Mouse (Mus musculus) limb, embryonic 11.5 days (tissue): ENCODE measurements around the gene Il20ra. TPM values are rescaled to one million over a fixed set of nuclear protein-coding genes. Genes with fewer than 3 reads are reported as not detected.
A peak's percentile ranks its signal among the peaks of the same experiment; 100 is the strongest.
"Not testable (repeated sequence)": the region's sequence is repeated elsewhere in the genome, so short reads cannot be mapped to it uniquely, and the experiment has no call there.

Experiments used
- ATAC-seq: fragments of 200-750 bp; cut with Nextera tagmentation; 2 replicates; pipeline ENCODE4 v1.8.0; 2017; ENCODE audit warnings: low read depth; ENCODE audit not compliant: insufficient number of reproducible peaks, low FRiP score, low TSS enrichment
- DNase-seq: peaks from one replicate; pipeline ENCODE4 v3.0.0-alpha.2; 2015; ENCODE audit warnings: low spot score
- H3K27ac ChIP-seq: fragments of 300-500 bp; sonication (generic); replicated peaks from 2 replicates; pipeline ENCODE4 v1.5.1; 2014; ENCODE audit warnings: low read depth, mild to moderate bottlenecking, low read length
- H3K27me3 ChIP-seq: fragments of 300-500 bp; sonication (generic); 2 replicates; pipeline ENCODE4 v1.6.1; 2014; ENCODE audit warnings: mild to moderate bottlenecking, low read length, mixed read lengths; ENCODE audit not compliant: control insufficient read depth, insufficient read depth
- H3K36me3 ChIP-seq: fragments of 300-500 bp; sonication (generic); 2 replicates; pipeline ENCODE4 v1.6.1; 2014; ENCODE audit warnings: mild to moderate bottlenecking, low read length, moderate library complexity, mixed read lengths; ENCODE audit not compliant: control insufficient read depth, insufficient read depth
- H3K4me1 ChIP-seq: fragments of 300-500 bp; sonication (generic); 2 replicates; pipeline ENCODE4 v1.6.1; 2014; ENCODE audit warnings: low read length, mixed read lengths; ENCODE audit not compliant: control insufficient read depth, insufficient read depth
- H3K4me2 ChIP-seq: fragments of 300-500 bp; sonication (generic); 2 replicates; pipeline ENCODE4 v1.6.1; 2014; ENCODE audit warnings: low read depth, mild to moderate bottlenecking, moderate library complexity; ENCODE audit not compliant: severe bottlenecking
- H3K4me3 ChIP-seq: fragments of 300-500 bp; sonication (generic); 2 replicates; pipeline ENCODE4 v1.5.1; 2014; ENCODE audit warnings: low read depth, low read length
- H3K9ac ChIP-seq: fragments of 300-500 bp; sonication (generic); 2 replicates; pipeline ENCODE4 v1.6.1; 2014; ENCODE audit warnings: mild to moderate bottlenecking, low read length
- H3K9me3 ChIP-seq: fragments of 300-500 bp; sonication (generic); 2 replicates; pipeline ENCODE4 v1.6.1; 2016; ENCODE audit warnings: low read length; ENCODE audit not compliant: control insufficient read depth
- WGBS: fragments of 180-500 bp; shearing (Covaris S2); extraction: QIAGEN DNeasy Blood & Tissue Kit; methylation state at CpG from one replicate; pipeline ENCODE4 v1.1.7; 2014; 5-methylcytosine and 5-hydroxymethylcytosine counted together
- polyA plus RNA-seq: library from polyadenylated mRNA; unstranded; fragments of >200 nt; fragmentation: Nextera tagmentation; extraction: Ambion mirVana; gene quantifications from 2 replicates; pipeline ENCODE4 v1.2.1, GENCODE M21; 2014

Il20ra gene
- polyA plus RNA-seq, 1 experiment from 2014 or later: 0.09 TPM

DNA sequence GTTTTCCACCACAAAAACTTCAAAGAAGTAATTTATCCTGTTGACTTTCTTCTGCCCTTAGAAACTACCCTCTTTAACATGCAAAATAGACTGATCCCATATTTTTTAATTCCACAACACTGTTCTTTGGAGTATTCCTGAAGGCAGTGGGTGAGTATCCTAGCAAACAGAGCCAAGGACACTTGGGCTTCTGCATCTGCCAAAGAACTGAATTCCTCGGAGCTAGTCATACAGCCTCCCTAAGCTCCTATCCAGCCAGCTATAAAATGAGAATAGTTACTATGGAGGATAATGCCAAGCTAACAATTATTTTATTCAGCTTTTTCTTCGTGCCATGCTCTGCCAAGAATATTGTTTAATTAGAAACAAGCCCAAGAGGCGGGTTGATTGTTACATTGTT lies 9.9 kb downstream of the Il20ra start:
- no peak for ATAC-seq

DNA sequence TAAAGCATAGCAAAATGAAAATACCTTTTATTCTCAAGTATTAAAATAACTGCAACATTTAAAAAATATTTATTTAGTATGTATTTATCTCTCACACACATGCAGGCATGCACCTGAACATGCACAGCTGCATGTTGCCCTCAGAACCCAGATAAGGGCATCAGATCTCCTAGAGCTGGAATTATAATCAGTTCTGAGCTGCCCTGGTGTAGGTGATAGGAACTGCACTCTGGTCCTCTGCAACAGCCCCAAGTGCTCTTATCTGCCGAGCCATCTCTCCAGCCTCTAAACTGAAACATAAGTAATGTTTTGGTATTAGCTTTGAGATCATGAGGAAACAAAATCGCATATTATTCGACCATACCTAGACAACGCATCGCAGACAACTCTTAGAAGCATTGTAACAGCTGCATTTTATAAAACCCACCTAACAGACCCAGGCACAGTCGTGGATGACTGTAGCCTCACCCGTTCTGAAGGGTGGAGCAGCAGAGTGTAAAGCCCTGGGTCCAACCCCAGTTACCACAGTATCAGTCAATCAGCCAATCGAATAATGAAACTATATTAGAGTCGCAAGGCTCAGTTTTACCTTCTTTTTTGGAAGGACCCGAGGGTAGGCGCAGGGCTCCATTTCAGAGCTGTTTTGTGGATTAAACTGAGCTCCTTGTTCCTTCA lies 11.9 kb downstream of the Il20ra start:
- H3K27me3 ChIP-seq: no peaks in the 10 kb centered on the region
- no peak overlapping the region for H3K9ac ChIP-seq
- H3K9me3 ChIP-seq: no peaks in the 10 kb centered on the region
- WGBS: 94% methylated on average over 11 of the region's 11 CpGs
- H3K36me3 ChIP-seq: no peaks in the 10 kb centered on the region
- ATAC-seq (no peak), DNase-seq (no peak)
- no peaks in the 10 kb centered on the region for H3K4me1 ChIP-seq
- H3K27ac ChIP-seq: no peak overlapping the region
- no peak overlapping the region for H3K4me3 ChIP-seq
- no peak overlapping the region for H3K4me2 ChIP-seq

More for the DNA sequence above, 9.9 kb downstream of the Il20ra start:
- no peak overlapping the region for H3K4me3 ChIP-seq
- 73% methylated on average over 3 of the region's 3 CpGs for WGBS
- DNase-seq: no peak
- no peaks in the 10 kb centered on the region for H3K36me3 ChIP-seq
- H3K27ac ChIP-seq: no peak overlapping the region
- H3K9ac ChIP-seq: no peak overlapping the region
- no peaks in the 10 kb centered on the region for H3K4me1 ChIP-seq
- H3K9me3 ChIP-seq: no peaks in the 10 kb centered on the region
- no peaks in the 10 kb centered on the region for H3K27me3 ChIP-seq
- H3K4me2 ChIP-seq: no peak overlapping the region

DNA sequence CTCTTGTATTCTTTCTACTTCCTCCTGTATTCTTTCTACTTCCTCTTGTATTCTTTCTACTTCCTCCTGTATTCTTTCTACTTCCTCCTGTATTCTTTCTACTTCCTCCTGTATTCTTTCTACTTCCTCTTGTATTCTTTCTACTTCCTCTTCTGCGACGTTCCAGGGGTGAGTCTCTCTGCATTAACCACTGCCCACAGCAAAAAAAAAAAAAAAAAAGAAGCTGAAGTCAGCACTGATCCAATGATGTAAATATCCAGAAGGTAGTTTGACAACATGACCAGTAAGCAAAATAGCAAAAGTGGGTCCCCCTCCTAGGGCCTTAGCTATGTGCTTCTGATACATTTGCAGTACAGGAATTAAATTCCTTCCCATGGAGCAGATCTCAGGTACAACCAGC lies 26.1 kb downstream of the Il20ra start:
- not testable (repeated sequence) for H3K27ac ChIP-seq, ATAC-seq, H3K9me3 ChIP-seq, H3K9ac ChIP-seq, H3K4me2 ChIP-seq, H3K36me3 ChIP-seq, DNase-seq, H3K4me3 ChIP-seq, H3K27me3 ChIP-seq, H3K4me1 ChIP-seq
- 90% methylated on average over 2 of the region's 2 CpGs for WGBS

DNA sequence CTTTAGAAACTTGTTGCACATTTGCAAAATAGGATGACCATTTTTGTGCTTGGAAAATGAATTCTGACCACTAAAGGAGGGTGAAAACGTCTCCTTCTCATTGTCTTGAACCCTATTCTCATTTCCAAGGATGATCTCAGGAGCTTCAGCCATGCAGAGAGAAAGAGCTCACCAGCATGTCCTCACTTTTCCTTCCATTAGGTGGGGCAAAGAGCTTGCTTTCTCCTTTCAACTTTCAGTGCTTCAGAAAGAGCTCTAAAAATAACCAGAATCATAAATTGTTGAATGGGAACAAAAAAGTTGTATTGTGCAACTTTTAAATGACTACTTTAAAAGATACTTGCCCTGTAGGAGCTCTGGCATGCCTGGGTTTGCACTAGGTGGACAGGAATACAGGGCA lies 33.3 kb downstream of the Il20ra start:
- WGBS: 41% methylated on average over 1 of the region's 1 CpGs
- no peaks in the 10 kb centered on the region for H3K27me3 ChIP-seq
- H3K4me2 ChIP-seq: no peak overlapping the region
- H3K4me1 ChIP-seq: no peaks in the 10 kb centered on the region
- H3K36me3 ChIP-seq: no peaks in the 10 kb centered on the region
- H3K9me3 ChIP-seq: no peaks in the 10 kb centered on the region
- H3K4me3 ChIP-seq: no peak overlapping the region
- no peak overlapping the region for H3K9ac ChIP-seq
- no peak for DNase-seq
- ATAC-seq: no peak
- H3K27ac ChIP-seq: no peak overlapping the region

DNA sequence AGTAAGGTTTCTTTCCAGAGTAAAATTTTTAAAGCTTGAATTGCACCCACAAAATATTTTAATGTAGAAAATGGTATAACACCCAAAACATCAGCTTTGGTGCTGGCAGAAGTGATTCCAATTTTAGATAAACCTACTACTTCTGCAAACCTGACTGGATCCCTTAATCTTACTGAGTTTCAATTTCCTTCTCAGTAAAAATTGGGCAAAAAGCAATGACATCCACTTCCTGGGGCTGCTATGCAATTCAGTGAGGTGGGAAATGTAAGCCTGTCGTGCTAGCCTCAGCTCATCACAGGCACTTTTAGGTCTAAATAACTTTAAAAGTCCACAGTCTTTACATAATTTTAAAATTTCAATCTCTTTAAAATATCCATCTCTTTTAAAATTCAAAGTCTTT lies 33.8 kb downstream of the Il20ra start:
- WGBS: 87% methylated on average over 1 of the region's 1 CpGs
- no peak for ATAC-seq

DNA sequence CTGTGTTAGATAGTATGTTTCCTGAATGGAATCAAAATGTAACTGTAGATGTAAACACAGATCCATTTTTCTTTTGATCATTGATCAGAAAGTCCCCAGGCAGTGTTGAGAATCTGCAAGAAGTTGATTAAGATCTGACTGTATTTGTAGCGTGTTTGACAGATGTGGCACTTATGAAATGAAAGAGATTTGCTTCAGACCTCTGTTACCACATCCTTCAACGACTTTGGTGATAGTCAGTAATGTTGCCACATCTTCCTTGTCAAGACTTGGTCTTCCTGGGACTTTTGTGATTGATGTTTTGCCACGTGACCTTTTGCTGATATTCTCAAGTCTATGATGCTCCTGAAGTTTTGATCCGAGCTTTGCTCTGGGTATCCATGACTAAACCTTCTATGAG lies 35.3 kb downstream of the Il20ra start:
- no peaks in the 10 kb centered on the region for H3K27me3 ChIP-seq
- no peak for ATAC-seq
- 87% methylated on average over 4 of the region's 4 CpGs for WGBS
- no peaks in the 10 kb centered on the region for H3K36me3 ChIP-seq
- H3K4me2 ChIP-seq: no peak overlapping the region
- H3K4me1 ChIP-seq: no peaks in the 10 kb centered on the region
- H3K4me3 ChIP-seq: no peak overlapping the region
- no peak overlapping the region for H3K27ac ChIP-seq
- no peak for DNase-seq
- no peak overlapping the region for H3K9ac ChIP-seq
- H3K9me3 ChIP-seq: no peaks in the 10 kb centered on the region

More for the DNA sequence above, 33.8 kb downstream of the Il20ra start:
- Histone ChIP-seq H3K27me3 (no peaks in the 10 kb centered on the region), H3K4me2 (no peak overlapping the region), H3K4me3 (no peak overlapping the region), H3K27ac (no peak overlapping the region), H3K9ac (no peak overlapping the region), H3K36me3 (no peaks in the 10 kb centered on the region), H3K4me1 (no peaks in the 10 kb centered on the region), H3K9me3 (no peaks in the 10 kb centered on the region)
- DNase-seq: no peak

DNA sequence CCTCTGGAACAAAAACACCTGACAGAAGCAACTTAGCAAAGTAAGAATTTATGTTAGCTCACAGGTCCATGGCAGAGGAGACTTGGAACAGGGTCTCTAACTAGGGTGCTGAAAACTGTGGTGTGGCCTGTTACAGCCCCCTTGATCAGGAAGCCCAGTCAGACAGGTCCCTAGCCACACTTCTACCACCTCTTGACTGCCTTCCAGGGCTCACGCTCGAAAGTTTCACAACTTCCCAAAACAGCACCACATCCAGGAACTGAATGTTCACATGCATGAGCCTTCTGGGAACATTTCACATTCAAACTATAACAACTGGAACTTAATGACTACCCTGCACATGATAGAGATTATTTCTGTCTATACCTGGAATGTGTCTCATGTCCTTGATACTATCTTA lies 53.1 kb downstream of the Il20ra start:
- Histone ChIP-seq H3K4me1 (no peaks in the 10 kb centered on the region), H3K4me2 (no peak overlapping the region), H3K9ac (no peak overlapping the region), H3K27ac (no peak overlapping the region), H3K4me3 (no peak overlapping the region), H3K36me3 (no peaks in the 10 kb centered on the region), H3K9me3 (no peaks in the 10 kb centered on the region), H3K27me3 (no peaks in the 10 kb centered on the region)
- WGBS: 94% methylated on average over 2 of the region's 2 CpGs
- ATAC-seq (no peak), DNase-seq (no peak)

DNA sequence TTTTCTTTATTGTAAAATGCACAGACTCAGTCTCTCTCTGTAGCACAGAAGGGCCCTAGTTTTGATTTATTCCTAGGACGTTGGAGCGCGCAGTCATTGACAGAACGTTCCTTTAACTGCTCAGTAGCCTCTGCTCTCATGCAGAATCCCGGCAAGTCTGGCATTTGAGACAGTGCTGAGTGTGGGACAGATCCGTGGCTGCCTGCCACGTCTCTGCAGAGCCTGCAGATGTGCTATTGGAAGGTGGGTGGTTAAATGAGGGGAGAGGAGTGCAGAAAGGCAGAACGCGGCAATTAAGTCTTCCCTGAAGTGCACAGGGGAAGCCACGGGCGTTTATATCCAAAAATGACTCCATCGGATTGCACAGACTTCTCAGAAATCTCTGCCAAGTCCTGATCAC lies 66.7 kb downstream of the Il20ra start:
- H3K27ac ChIP-seq: no peak overlapping the region
- no peak for DNase-seq
- ATAC-seq: no peak
- no peaks in the 10 kb centered on the region for H3K4me1 ChIP-seq
- no peaks in the 10 kb centered on the region for H3K27me3 ChIP-seq
- 80% methylated on average over 12 of the region's 12 CpGs for WGBS
- no peak overlapping the region for H3K4me3 ChIP-seq
- no peak overlapping the region for H3K9ac ChIP-seq
- H3K9me3 ChIP-seq: no peaks in the 10 kb centered on the region
- no peak overlapping the region for H3K4me2 ChIP-seq
- H3K36me3 ChIP-seq: no peaks in the 10 kb centered on the region

DNA sequence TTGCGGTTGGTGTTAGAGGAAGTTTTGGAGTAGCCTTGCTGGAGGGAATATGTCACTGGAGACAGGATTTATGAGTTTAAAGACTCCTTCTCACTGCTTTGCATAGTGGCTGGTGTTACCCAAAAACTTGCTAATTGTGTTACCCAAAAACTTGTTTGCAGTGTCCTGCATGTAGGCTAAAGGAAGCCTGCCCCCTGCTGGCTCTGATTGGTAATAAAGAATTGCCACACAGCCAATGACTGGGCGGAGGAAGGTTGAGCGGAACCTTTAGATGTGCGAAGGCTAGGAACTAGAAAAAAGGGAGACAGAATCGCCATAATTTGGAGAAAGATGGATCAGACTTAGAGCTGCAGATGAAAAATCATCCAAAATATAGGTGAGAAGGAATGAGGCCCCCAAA lies 69.0 kb downstream of the Il20ra start:
- Histone ChIP-seq H3K4me3 (no peak overlapping the region), H3K9ac (no peak overlapping the region), H3K4me1 (no peaks in the 10 kb centered on the region), H3K36me3 (no peaks in the 10 kb centered on the region), H3K27ac (no peak overlapping the region), H3K27me3 (no peaks in the 10 kb centered on the region), H3K4me2 (no peak overlapping the region), H3K9me3 (no peaks in the 10 kb centered on the region)
- 87% methylated on average over 5 of the region's 5 CpGs for WGBS
- ATAC-seq (no peak), DNase-seq (peak; percentile 24)
